Mouse (Mus musculus): ENCODE results near the gene Gm8906.
"Not testable (repeated sequence)": the region's sequence is repeated elsewhere in the genome, so short reads cannot be mapped to it uniquely, and the experiment has no call there.

GRCm38 (mm10) chr5:11502385-11502784, at the start of gene Gm8906:
- TF ChIP-seq CTCF (IDR thresholded peaks at IDR 0.05; ENCODE audit: low read depth, low read length); POLR2A (IDR thresholded peaks at IDR 0.05; ENCODE audit: extremely low read depth, insufficient read depth, low read length): not testable (repeated sequence)

All from liver, adult 2 months (tissue).